Mouse (Mus musculus) brain, embryonic 14.5 days (tissue): ENCODE results near the gene Smyd4.

Experiments used
- CTCF ChIP-seq: fragments of 200-500 bp; IDR thresholded peaks from 2 replicates; pipeline ENCODE4 v1.5.1; 2012; ENCODE audit warnings: inconsistent platforms, mild to moderate bottlenecking, moderate library complexity, borderline replicate concordance; ENCODE audit not compliant: insufficient read depth, insufficient read length; ENCODE audit errors: extremely low read depth
- POLR2A ChIP-seq: fragments of 200-500 bp; IDR thresholded peaks from 2 replicates; pipeline ENCODE4 v1.6.1; 2012; ENCODE audit warnings: mild to moderate bottlenecking, inconsistent platforms, borderline replicate concordance; ENCODE audit not compliant: poor library complexity, insufficient read depth, insufficient read length, severe bottlenecking; ENCODE audit errors: extremely low read depth

DNA sequence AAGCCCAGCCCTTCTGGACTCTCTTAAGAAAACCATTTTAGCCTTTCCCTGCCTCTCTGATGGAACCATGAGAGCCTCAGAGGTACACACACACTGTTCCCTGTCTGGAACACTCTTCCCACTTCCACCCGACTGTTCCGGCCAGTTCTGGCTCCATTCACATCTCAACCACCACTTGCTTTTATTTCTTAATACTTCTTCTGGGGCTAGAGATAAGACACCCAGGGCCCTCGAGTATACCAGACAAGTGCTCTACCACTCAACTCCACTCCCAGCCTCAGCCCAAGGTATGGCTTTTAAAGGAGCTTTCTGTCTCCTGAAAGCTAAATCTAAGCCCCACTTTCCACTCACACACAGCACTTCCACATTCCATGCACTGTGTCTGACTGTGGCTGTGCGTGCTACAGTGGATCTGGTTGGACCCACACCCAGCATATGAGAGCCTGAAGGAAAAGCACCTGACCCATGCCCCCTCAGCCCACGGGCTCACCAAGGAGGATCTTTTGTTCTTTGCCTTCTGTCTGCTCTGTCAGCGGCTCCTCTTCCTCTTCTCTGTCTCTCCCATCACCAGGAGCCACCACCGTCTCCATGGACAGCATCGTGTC, 102.2 kb downstream of the Smyd4 start:
- TF ChIP-seq POLR2A: no peak
- TF ChIP-seq CTCF: no peak
